Mouse (Mus musculus): ENCODE measurements around the gene Pole2.
A peak's percentile ranks its signal among the peaks of the same experiment; 100 is the strongest.

Pole2 gene

DNA sequence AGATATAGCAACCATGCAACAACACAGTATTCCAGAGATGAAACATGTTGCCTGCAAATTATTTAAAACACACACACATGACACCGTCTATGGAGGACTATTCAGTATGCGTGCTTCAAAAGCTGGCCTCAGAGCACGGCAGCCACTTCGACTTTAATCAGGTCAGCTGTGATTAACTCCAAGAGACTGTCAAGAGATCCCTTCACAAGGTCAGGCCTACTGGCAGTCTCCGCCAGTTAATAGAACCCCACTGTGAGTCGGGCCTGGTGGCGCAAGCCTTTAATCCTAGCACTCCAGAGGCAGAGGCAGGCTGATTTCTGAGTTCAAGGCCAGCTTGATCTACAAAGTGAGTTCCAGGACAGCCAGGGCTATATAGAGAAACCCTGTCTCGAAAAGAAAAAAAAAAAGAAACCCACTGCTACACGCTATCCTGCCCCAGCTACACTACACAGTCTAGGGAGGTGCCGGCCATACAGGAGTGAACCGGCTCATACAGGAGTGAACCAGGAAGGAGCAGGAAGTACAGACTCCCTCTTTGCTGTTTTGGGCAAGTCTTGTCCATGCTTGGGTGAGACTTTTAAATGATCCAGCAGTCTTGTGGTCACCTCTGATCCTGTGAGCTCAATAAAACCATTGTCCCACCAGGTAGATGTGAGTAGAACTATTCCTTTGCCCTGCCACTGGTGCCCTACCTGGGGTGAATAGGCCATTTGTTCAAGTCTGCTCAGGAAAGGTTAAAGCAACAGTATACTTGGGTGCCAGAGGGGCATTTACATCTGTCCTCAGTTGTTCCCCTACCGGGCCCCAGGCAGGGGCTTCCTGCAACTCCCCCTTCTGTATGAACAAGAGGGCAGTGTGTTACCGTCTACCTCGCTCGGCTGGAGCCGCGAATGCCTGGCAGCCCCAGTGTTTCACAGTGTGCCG lies 17.7 kb downstream of the Pole2 start:
- DNase-seq: no peak

DNA sequence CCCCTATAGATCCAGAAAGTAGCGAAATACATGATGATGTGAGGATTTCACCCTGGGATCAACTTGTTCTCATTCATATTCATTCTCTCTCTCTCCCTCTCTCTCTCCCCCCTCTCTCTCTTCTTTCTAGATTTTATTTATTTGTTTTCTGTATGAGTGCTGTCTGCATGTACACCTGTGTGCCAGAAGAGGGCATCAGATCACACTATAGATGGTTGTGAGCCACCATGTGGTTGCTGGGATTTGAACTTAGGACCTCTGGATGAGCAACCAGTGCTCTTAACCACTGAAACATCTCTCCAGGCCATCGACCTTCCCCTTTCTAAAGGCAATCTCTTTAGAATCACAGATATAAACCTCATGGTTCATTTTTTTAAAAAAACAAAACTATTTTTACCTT lies 19.5 kb downstream of the Pole2 start:
- DNase-seq: no peak

DNA sequence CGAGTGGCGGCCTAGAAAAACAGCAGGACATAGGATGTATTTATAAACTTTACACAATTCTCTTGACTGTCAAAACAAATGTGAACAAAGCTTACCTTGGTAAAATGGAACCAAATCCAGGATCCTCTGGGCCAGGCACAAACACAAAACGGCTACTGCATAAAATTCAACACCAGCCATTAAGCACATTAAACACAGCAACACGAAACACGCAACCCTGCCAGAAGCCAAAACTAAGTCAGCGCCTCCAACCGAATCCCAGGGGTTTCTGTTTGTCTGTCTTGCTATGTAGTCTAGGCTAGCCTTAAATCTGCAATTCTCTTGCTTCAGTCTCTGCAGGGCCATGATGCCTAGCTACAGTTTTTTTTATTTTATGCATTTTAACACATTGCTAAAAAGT lies 20.1 kb downstream of the Pole2 start:
- DNase-seq: no peak

DNA sequence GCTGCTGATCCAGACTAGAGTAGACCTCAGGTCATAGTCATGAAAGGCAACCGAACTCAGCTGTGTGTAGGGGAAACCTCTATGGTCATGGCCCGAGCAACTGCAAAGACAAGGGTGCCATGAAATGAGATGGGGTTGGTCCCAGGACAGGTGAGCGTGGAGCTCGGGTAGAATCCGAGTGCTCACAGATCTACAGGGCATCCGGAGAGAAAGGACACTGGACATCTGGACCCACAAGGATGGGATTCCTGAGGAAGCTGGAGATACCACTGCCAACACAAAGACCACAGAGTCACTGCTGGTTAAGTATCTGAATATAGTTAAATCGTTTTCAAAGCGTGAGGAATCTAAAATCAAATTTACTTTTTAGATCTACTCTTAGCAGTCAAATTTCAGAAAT lies 20.6 kb downstream of the Pole2 start:
- DNase-seq: no peak

DNA sequence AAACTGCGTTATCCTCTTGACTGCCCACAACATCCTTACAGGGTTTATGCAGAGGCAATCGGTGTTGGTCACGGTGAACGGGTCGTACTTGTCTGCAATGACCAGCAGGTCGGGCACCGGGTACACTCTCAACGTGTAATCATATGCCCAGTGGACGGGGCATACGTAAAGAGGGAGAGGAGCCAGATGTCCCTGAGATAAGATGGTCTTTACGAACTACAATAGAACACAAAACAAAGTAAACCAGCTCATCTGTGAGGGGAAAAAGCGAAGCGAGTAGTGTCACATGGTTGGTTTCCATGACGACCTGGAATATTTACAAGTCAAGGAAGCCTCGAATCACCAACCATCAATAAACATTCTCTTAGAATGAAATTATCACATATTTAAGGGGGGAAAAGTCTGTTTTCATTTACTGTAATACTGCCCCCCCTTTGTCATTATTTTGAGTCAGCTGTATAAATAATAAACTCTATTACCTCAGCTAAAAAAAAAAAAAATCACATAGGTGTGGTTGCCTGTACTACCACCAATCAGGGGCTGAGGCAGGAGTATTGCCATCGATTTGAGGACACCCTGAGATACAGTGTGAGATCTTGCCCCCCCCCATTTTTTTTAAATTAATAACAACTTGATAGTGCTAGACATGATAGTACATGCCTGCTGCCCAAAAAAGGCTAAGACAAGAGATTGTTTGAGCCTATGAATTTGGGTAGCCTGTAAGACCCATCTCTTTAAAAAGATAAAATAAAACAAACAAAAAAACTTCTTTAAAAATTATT lies 23.8 kb downstream of the Pole2 start, which contains the start of gene Gm49384:
Gene Gm49384, minus strand, starts transcription at position 216 of the 782 bp plus-strand sequence.
- DNase-seq: no peak

DNA sequence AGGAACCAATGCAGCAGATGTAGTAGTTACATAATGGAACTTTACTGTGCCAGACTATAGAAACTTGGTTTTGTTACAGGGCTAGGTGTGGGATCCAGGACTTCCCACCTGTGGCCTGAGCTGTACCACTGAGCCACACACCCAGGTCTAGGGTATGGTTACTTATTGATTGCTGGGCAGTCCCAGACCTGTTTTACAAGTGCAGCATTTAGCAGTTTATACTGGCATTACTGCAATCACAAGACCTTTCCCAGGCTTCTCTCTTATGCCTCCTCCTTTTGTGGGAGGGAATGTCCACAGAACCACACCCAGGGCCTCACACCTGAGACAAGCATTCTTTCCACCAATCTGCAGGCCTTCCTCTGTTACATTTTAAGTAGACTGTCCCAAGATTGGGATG lies 29.0 kb downstream of the Pole2 start:
- DNase-seq: no peak

DNA sequence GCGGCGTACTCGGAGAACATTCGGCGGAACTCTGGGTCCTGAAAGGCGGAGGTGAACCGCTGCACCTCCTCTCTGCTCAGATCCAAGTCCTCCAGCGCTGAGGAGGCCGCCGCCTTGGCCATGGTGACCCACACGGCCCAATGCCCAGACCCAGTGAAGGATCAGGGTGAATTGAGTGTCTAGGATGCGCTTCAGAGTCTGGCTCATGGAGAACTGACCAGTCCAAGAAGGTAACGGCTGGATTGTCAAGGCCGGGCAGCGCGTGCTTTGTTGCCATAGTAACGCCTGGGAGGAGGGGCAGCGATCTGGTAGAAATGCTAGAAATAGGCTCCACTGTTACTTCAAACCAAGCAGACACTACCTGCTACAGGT lies 29.8 kb downstream of the Pole2 start, which contains the start of gene Dnaaf2:
Gene Dnaaf2, minus strand, starts transcription at position 266 of the 372 bp plus-strand sequence.
- peak; percentile 89 for DNase-seq

DNA sequence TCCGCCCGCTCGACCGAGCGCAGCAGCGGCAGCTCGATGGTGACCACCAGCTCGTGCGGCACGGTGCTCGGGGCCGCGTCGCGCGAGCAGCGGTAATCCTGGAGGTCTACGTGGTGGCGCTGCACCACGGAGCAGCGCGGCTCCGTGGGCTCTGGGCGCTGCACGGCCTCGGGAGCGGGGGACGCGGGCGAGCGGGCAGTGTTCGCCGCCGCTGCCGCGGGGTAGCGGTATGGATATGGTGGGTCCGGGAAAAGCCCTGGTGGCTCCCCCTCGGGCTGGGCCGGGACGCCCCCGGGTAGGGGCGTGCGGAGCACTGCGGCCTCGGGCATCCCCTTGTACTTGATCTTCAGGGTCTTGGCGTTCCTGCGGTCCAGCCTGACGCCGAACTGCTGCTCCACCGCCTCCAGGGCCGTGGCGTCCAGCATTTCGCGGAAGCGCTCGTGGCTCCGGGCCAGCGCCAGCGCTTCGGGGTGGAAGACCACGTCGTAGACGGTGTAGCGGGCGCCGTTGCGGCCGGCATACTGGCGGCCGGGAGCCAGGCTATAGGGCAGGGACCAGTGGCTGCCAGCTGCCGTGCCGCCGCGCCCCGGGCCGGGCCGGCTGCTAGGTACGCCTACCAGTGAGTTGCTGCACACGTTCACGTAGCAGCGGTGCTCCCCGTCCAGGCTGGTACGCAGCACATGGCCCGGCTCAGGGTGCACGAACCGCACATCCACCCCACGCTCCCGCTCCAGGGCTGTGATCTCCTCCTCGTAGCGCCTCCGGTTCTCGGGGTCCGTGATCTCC lies 30.4 kb downstream of the Pole2 start:
- peak; percentile 80 for DNase-seq

DNA sequence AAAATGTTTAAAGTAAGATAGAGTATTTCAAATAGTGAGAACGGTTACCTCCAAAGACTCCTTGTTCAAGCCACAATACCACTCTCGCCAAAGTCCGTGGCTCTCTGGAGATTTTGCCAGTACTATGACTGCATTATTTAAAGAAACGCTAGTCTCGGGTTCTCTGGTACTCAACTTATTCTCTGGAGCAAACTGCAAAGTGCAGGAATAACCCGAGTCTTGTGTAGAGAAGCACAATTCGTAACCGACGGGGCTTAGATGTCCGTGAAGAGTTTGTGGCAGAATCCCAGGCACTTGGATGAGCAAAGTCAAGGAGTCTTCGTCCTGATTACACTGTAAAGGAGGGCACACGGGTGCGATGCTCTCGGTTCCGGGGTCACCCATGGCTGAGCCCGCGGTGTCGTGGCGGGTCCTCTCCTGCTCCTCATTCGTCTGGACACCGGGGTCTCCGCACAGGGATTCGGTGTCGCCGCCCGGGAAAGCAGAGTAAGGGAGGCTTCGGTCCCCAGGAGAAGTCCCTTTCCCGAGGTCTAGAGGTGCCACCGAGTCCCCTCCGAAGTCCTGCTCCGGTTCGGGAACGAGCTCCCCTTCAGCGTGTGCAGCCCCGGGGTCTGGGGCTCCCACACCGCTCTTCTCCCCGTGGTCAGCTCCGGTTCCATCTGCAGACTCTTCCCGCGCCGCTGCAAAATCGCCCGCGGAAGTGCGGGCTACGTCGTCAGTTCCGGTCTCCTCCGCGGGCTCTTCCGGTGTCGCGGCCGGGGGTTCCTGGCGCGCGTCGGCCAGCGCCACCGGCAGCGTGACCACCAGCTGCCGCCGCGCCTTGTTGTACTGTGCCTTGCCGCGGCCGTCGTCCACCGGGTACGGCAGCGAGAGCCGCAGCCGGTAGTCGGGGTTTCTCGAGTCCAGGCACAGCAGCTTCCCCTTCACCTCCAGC lies 31.3 kb downstream of the Pole2 start, which contains the start of gene Gm49383:
Gene Gm49383, minus strand, starts transcription at position 661 of the 934 bp plus-strand sequence.
- DNase-seq: peak; percentile 85

DNA sequence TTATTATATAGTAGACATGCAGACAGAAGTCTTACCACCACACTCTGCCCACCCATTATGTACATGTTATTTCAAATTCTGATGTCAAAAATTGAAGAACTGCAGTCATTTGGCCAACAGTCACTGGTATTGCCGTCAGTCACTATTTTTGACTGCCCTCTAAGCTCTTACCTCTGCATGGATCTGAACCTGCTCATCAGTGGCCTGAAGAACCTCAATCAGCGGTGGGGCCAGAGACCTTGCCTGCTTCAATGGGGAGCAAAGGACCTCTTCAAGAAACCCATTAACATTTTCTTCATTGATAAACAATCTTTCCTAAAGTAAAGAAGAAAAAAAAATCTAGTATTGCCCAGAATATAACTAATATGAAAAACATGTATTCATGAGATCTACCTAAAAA lies 35.4 kb downstream of the Pole2 start:
- no peak for DNase-seq

DNA sequence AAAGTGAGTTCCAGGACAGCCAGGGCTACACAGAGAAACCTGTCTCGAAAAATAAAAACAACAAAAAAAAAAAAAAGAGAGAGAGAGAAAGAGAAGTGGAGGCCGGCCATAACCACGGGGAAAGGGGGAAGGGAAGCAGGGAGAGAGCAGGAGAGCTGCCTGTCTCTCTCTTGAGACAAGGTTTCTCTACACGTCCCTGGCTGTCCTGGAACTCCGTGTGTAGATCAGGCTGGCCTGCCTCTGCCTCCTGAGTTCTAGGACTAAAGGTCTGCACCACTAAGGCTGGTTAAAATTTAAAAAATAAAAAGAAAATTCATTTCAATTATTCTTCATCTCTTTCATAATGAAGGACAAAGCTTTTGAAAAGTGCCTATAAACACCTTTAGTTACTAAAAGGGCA lies 36.6 kb downstream of the Pole2 start:
- DNase-seq: no peak

DNA sequence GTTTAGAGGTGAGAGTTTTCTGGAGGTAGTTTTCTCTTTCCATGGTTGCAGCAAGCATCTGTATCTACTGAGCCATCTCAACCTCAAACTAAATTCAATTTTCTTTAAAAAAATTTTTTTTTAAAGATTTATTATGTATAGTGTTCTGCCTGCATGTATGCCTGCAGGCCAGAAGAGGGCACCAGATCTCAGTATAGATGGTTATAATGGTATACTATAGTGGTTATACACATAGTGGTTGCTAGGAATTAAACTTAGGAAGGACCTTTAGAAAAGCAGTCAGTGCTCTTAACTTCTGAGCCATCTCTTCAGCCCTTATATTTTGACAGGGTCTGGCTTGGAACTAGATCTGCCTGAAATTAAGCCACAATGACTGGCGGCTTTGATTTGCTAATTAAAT lies 37.5 kb downstream of the Pole2 start:
- no peak for DNase-seq

DNA sequence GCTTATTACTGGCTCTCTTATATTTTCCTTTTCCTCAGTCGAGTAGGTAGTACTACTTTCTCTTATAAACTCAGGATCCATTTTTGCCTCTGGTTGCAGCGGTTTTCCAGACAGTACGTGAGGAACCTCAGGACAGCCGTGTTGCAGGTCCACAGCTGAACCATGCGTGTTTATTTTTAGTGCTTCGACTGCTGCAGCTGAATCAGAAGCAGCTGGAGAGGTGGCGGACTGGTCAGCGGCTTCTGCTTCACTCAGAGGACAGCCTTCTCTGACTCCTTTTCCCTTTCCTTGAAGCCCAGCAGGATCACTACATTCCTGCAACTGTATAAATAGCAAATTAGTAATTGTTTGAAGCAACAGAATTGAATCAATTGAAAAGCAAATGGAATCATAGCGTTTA lies 37.9 kb downstream of the Pole2 start:
- no peak for DNase-seq

DNA sequence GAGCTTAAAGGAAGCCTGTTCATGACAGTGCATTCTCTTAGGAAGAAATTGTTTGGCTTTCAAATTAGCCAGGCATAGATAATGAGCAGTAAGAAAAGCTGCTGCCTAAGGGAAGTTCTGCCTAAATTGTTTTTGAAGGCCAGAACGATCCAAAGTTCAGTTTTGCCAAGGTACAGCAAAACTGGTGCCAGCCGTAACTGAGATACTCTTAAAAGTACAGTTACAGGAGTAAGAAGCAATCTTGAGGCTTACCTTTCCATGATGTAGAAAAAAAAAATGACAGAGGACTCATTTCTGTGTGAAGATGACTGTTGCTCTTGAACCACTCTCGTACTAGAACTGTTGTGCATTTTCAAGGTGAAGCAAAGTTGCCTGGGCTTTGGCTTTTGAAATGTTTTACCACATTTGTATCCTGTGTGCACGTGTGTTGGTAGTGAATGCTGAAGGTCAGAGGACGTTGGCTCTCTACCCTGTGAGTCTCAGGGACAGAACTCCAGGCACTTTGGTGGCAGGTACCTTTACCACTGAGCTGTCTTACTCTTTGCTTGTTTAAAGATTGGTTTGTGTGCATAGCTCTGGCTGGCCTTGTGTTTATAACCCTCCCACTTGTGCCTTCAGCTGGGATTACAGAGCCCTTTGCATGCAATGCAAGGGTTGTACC lies 41.1 kb downstream of the Pole2 start:
- peak; percentile 26 for DNase-seq

DNA sequence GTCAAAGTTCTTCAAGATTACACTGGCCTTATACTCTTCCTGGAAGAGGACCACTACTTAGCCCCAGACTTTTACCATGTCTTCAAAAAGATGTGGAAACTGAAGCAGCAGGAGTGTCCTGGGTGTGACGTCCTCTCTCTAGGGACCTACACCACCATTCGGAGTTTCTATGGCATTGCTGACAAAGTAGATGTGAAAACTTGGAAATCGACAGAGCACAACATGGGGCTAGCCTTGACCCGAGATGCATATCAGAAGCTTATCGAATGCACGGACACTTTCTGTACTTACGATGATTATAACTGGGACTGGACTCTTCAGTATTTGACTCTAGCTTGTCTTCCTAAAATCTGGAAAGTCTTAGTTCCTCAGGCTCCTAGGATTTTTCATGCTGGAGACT lies 42.6 kb downstream of the Pole2 start:
- DNase-seq: no peak

DNA sequence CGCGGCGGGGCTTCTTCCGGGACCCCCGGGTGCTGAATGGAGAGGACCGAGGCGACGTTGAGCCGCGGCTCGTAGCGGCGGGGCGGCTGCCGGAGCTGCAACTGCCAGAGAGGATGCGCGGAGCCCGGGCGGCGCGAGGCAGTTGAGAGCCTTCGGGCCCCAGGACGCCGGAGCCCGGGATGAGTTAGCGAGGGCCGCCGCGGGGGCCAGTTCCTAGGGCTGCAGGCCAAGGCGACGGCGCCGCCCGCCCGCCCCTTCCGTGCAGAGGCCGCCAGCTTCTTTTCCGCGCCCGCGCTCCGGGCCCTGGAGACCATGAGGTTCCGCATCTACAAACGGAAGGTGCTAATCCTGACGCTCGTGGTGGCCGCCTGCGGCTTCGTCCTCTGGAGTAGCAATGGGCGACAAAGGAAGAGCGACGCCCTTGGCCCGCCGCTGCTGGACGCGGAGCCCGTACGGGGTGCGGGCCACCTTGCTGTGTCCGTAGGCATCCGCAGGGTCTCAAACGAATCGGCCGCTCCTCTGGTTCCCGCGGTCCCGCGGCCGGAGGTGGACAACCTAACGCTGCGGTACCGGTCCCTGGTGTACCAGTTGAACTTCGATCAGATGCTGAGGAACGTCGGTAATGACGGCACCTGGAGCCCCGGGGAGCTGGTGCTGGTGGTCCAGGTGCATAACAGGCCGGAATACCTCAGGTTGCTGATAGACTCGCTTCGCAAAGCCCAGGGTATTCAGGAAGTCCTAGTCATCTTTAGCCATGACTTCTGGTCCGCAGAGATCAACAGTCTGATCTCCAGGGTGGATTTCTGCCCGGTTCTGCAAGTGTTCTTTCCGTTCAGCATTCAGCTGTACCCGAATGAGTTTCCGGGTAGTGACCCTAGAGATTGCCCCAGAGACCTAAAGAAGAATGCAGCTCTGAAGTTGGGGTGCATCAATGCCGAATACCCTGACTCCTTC lies 43.4 kb downstream of the Pole2 start:
- peak; percentile 76 for DNase-seq

DNA sequence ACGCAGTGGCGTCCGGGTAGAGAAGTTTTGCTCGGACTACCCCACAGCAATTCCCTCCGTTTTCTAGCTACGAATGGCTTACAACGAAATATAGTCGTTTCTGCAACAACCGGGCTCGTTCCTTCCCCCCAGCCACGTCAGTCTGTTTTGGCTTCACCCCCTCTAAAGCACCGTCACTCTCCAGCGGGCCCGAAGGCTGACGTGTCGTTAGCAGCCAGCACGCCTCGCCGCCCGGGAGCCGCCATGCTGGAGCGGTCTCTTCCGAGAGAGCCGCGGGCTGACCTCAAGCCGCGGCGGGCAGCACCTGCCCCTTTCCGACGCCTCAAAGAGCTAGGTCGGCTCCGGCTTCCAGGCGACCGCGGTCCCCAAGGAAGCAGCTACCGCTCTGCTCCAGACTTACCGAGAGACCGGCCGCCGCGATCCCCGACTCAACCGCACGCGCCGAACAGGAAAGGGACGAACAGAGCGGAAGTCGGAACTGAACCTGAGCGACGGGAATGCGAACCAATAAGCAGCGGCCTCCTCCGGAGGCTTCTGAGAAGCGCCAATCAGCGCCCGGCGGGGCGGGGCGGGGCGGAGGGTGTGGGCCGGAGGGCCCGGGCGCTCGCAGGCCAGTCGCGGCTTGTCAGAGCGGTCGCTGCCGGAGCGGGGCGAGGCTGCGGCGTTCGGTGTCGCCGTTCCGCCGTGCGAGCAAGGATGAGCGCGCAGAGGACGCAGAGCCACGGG lies 44.2 kb downstream of the Pole2 start, which contains the start of the genes Rpl36al and Mgat2:
Gene Rpl36al, minus strand, starts transcription at position 501 of the 726 bp plus-strand sequence.
Gene Mgat2, plus strand, starts transcription at position 575 of the 726 bp plus-strand sequence.
- peak; percentile 100 for DNase-seq

DNA sequence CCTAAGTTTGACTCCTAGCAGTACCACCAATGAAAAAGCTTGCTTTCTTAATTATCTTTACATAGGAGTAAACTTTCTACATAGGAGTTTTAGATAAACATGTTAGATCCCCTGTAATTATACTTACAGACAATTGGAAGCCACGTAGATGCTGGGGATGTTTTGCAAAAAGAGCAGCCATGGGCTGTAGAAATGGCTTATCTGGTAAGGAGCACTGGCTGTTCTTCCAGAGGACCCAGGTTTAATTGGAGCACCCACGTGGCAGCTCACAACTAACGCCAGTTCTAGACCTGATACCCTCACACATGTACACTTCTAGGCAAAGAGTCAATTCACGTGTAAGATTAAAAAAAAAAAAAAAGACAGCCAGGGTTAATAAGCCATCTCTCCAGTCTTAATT lies 46.2 kb downstream of the Pole2 start:
- DNase-seq: no peak

DNA sequence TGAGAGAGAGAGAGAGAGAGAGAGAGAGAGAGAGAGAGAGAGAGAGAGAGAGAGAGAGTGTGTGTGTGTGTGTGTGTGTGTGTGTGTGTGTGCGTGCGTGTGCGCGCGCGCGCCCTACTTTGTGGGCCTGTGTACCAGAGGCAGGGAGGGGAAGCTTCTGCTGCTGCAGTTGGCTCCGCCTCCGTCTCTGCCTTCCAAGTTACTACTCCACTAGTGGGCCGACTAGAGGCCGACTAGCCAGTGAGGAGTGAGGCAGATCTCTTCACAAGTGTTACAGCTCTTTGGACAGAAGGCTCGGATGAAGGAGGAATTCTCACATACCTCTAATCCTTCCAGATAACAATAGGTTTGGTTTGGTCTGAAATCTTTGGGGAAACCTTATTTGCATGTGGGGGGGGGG lies 48.6 kb downstream of the Pole2 start:
- DNase-seq: peak; percentile 22

Data from kidney, postnatal 10 days (tissue).